Mouse (Mus musculus): Measurements from ENCODE around the gene Haspin.
"Not testable (repeated sequence)": the region's sequence is repeated elsewhere in the genome, so short reads cannot be mapped to it uniquely, and the experiment has no call there.

Haspin gene

DNA sequence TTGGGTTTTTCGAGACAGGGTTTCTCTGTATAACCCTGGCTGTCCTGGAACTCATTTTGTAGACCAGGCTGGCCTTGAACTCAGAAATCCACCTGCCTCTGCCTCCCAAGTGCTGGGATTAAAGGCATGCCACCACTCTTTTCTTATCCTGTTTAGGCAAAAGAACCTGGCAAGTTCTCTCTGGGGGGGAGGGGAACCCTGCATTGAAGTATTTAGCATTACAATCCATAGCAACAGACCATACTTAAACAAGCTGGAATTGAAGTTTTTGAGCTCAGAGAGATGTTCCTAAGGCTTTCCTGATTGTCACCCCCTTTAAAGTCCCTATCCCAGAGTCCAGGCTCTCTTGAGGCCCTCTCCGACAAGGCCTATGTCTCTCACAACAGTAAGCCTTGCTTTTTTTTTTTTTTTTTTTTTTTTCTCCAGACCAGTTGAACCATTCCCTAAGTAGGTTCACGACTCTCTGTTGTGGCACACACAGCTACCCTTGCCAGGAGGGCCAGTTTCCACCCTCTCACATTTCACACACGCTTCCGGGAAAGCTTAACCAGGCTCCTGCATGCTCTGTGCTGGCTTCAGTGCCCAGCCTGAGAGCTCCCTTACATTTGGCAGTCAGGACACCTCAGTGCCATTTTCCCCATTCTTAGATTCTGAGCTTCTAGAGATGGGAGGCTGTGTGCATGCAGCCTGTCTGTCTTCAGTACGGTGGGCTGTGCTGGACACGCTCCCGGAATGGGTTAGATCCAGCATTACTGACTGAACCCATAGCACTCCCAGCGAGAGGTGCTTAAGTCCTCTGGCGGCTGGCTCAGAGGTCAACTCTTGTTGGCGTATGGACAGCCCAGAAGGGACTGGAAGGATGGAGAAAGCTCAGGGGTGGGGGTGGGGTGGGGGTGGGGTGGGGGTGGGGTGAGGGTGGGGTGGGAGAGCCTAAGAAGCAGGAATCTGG is 8.2 kb upstream of the Haspin start:
- no peak for DNase-seq (ENCODE audit: low read depth, low spot score)

DNA sequence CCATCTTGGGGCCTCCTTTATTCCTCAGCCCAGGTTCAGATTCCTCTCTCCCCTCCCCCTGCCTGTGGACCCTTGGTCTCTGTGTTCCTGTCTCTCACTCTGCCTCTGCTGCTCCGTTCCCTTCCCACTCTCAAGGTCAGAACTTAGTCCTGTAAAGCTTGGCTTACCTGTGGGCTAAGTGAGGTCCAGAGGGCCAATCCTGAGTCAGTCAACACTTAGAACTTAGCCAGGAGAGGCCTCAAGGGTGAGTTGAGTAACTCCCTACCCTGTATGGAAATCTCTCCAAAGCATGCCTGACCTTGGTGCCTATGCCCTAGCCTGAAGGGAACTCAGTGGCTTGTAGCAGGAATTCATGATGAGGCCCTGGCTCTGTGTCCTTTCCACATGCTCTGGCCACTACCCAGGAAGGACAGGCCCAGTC is 6.2 kb upstream of the Haspin start:
- no peak for DNase-seq (ENCODE audit: low read depth, low spot score)

DNA sequence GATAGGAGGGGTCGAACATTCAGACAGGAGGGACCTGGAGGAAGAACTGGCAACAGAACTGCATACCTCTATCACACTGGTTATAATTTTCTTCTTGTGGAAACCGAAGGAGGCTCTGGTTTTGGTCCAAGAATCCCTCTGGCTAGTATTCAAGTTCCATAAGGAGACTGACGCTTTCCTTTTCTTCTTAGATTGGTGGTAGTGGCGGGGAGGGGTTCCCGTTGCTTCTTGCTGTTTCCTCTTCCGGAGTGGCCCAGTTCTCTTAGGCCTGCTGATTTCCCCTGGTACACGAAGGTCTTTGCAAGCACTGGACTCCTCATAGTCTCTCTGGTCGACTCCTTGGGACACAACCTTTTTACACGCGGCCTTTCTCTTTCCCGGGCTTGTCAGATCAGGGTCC is 978 bp downstream of the Haspin start:
- DNase-seq (ENCODE audit: low read depth, low spot score), result no peak

DNA sequence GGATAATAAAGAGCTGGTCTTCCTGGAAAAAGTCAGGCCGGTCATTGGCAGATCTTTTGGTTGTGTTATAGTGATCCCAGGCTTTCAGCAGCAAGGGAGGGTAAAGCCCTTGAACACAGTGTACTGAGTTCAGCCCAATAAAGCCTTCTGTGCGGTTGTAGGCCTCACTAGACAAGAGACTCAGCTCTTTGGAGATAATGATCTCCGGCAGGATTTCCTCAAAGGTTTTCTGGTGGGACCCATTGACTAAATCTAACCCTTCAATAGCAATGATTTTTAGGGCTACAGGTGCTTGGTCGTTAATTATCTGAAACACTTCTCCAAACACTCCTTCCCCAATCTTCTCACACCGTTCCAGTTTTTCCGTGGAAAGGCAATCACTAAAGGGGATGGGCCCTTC is 1.5 kb downstream of the Haspin start:
- no peak for DNase-seq (ENCODE audit: low read depth, low spot score)

DNA sequence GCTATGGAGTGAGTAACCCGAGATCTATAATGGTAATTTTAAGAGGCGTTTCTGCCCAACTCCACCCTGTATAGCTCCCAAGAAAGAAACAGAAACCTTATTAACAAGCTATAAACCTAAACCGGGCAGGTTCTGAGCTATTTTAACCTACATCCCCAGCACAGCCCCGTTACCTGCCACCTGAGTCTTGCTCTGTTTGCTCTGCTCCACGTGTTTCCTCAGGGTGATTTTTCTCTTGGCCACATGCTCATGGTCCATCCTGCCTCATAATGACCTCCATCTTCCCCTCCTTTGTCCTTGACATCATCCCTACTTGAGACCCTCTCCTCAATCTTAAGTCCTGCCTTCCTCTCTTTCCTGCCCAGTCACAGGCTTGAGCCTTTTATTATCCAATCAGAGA is 3.9 kb downstream of the Haspin start:
- DNase-seq (ENCODE audit: low read depth, low spot score), result no peak

DNA sequence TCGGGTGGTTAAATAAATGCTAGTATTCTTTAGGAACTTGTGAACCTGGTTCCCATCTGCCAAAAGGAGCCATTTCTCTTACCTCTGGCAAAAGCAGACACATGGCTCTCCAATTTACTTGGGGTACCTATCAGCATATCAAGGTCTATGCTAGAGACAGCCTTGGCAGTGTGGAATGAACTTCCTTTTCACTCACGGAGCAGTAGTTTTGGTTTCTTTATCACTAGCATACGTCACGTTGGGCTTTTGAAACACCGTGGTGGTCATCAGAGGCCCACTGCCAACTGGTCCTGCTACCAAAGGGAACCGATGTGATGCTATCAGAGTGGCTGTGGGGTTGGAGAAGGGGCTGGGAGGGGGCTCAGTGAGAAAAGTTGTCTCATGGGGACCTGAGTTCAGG is 5.1 kb downstream of the Haspin start:
- no peak for DNase-seq (ENCODE audit: low read depth, low spot score)

DNA sequence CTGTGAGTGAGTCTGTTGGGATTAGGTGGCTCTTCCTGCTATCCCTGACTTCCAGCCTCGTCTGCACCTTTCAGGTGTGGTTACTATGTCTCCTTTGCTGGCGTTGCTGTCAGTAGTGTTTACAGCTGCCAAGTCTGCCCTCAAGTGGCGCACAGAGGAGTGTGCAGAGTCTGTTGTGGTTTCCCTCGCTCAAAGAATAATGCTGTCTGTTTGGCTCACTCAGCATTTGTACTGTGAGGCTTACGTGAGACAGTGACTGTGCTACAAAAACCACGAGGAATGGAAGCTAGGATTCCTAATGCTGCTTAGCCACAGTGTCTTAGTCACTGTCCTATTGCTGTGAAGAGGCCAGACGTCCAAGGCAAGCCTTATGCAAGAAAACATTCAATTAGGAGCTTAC is 7.1 kb downstream of the Haspin start:
- peak; percentile 63 for DNase-seq (ENCODE audit: low read depth, low spot score)

DNA sequence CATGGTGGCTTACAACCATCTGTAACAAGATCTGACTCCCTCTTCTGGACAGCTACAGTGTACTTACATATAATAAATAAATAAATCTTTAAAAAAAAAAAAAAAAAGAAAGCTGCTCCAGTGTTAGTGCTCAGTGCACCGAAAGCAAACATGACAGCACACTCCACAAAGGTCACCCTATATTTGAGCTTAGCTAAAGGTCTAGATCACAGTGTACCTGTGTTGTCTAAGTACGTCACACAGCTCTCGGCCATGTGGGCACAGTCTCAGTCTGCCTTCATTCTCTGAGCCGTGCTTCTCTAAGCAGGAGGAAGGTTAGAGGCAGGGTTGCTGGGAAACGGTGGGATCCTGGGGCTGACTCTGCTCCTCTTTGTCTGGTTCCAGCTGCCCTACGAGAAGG is 11.6 kb downstream of the Haspin start:
- DNase-seq (ENCODE audit: low read depth, low spot score), result no peak

DNA sequence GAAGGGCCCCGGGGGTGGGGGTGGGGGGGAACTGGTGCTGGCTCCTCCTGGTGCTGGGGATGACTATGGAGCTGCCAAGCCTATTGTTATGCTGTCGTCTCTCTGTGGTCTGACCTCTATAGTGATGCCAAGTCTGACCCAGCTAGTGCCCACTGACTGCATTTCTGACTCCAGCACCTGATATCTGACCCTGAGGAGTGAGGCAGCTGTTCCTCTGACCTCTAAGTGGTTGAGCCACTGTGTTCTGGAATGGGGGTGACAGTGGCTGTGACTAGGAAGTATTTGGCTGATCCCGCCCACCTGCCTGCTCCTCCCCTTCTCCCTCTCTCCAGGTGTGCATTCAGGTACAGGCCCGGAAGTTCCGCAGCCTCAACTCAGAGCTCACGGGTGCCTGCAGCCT is 26.7 kb downstream of the Haspin start:
- DNase-seq (ENCODE audit: low read depth, low spot score), result no peak

DNA sequence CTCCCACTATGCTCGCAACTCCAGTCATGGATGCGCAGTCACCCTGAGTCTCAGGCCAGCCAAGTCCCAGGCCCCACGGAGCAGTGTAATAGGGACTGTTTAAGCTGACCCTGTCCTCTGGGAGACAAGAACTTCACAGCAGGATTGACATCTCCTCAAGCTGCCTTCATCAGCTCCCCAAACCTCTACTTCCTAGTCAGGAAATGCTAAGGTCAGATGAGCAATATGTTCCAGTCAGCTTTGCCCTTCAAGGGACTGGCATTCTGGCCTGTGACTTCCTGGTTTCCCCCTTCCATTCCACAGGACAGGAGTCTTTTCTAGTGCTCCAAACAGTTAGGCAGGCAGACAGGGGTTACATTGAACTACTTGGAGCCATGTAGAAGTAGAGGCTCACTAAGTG is 28.2 kb downstream of the Haspin start:
- DNase-seq (ENCODE audit: low read depth, low spot score), result no peak

DNA sequence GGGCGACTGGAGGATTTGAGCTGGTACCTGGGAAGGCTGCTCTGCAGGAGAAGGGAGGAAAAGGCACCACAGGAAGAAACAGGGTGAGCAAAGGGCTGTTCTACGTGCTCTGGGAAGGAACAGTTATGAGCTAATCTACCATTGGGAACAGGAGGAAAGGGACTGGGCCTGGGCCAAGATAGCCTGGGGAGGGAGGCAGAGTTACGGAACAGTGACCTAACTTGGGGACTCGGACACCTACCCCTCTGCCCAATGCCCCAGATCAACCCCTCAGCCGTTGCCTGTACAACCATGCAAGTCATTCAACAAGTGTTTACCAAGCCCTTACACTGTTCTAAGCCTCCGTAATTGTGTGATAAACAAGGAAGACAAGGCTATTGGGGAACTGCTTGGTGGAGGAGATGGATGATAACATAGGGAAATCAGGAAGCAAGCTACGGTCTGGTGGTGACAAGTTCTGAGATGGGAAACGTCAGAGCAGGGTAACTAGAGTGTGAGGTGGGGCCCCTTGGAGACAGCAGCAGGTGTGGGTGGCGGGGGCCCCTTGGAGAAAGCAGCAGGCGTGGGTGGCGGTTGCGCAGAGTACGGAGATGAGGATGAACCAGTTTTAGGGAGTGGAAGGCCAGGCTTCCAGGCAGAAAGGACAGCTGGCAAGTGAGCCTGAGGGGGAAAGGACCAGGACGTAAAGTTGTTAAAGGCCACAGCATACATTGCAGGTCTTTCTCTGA is 29.0 kb downstream of the Haspin start:
- no peak for DNase-seq (ENCODE audit: low read depth, low spot score)

DNA sequence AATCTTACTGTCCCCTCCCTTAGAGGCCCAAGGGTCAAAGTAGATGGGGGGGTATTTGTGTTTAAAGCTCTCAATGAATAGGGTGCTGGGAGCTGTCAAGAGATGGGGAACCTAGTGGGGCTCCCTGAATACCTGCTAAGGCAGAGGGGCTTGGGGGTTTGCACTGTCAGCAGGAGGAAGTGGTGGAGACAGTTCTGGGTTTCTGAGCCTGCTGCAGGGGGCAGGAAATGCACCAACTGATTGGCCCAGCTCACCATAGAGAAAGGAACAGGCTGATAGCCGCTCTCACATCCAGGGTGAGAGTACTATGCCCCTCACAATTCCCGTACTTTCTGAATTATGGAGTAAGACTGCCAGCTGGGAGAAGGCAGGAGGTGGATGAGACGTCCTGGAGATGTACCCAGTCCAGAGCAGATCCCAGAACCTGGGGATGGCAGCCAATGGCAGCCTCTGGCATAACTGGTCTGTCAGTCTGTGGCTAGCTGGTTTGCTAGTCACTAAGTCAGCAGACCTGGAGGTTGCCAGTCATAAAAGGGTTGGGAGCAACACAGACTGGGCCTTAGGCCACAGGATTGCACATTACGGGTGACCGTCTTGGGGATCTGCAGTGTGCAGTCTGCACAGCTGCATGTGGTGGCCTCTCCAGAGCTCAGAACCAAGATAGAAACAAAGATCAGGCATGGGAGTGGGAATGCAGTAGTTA is 29.7 kb downstream of the Haspin start:
- DNase-seq (ENCODE audit: low read depth, low spot score), result peak; percentile 29

DNA sequence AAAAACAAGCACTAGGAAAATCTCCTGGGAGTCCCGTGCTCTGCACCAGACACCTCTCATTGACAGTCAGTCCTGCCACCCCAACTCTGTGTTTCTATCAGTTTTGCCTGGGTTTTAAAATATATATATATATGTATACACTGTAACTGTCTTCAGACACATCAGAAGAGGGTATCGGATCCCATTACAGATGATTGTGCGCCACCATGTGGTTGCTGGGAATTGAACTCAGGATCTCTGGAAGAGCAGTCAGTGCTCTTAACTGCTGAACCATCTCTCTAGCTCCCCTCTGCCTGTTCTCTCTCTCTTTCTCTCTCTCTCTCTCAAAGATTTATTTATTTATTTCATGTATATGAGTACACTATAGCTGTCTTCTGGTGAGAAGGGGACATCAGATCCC is 30.7 kb downstream of the Haspin start:
- DNase-seq (ENCODE audit: low read depth, low spot score), result not testable (repeated sequence)

DNA sequence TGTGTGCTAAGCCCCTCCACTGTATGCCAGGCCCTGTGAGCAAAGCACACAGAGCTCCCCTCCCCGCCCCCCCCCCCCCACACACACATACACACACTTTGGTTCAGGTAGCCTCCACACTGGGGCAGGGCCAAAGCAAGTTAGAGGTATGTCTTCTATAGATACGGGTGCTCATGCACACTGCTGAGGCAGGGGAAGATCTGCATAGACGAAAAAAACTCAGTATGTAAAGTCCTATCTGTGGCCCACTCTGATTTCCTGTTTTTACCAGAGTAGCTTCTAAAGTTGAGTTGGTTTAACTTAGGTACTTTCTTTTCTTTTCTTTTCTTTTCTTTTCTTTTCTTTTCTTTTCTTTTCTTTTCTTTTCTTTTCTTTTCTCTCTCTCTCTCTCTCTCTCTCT is 32.8 kb downstream of the Haspin start:
- DNase-seq (ENCODE audit: low read depth, low spot score), result no peak

DNA sequence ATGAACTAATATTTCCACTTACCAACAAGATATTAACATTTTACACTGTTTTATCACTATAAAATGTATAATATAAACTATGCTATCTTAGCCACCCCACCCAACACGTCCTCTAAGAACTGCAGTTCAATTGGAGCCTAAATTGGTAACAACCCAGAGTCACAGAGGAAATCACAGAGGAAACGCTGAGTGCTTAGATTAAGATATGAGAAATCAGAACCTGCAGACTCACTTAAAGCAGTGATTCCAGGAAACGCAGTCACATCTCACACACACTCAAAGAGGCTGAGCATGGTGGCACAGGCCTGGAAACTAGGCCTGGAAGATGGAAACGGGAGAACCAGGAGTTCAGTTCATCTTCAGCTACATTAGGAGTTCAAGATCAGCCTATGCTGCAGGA is 36.8 kb downstream of the Haspin start:
- DNase-seq (ENCODE audit: low read depth, low spot score), result no peak

DNA sequence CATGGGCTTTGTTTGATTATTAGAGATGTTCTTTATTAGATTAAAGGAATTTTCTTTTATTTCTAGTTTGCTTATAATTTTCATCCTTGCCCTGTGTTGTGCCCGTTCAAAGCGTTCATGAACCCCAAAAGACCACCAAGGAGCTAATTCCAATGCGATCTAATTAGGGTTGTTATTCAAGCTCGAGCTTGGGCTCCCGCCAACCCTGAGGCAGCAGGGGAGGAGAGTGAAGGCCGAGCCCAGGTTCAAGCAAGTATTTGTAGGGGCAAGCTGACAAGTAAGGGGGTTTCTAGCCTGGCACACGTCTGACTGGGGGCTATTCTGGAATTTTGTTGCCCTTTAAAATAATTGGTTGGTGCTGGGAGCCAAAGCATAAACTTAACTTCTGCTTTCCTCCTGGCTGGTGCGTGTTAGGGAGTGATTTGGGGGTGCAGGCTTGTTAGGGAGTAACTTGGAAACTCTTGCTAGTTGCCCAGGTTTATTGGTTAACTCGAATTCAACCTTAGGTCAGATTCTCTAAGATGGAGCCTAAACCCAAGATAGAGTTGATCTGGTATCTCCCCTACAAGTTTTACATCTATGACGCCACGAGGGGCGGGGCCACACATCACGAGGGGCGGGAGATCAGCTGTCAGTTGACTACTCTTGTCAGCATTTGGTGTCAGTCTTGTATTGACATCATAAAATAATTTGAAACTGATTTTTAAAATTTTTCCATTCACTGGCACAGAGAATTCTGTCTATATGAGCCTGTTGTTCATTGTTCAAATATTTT is 37.9 kb downstream of the Haspin start:
- DNase-seq (ENCODE audit: low read depth, low spot score), result no peak

DNA sequence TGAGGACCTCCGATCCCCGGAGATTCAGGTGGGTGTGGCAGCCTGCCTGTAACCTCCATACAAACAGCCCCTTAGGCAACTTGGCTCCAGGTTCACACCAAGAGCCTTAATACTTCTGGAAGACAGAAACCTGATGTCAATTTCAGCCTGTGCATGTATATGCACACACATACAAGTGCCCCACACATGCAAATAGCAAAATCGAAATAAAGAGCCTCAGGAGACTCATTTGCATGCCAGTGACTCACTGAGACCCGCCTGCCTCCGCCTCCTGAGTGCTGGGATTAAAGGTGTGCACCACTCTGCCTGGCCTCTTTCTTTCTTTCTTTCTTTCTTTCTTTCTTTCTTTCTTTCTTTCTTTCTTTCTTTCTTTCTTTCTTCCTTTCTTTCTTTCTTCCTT is 39.2 kb downstream of the Haspin start:
- DNase-seq (ENCODE audit: low read depth, low spot score), result no peak

DNA sequence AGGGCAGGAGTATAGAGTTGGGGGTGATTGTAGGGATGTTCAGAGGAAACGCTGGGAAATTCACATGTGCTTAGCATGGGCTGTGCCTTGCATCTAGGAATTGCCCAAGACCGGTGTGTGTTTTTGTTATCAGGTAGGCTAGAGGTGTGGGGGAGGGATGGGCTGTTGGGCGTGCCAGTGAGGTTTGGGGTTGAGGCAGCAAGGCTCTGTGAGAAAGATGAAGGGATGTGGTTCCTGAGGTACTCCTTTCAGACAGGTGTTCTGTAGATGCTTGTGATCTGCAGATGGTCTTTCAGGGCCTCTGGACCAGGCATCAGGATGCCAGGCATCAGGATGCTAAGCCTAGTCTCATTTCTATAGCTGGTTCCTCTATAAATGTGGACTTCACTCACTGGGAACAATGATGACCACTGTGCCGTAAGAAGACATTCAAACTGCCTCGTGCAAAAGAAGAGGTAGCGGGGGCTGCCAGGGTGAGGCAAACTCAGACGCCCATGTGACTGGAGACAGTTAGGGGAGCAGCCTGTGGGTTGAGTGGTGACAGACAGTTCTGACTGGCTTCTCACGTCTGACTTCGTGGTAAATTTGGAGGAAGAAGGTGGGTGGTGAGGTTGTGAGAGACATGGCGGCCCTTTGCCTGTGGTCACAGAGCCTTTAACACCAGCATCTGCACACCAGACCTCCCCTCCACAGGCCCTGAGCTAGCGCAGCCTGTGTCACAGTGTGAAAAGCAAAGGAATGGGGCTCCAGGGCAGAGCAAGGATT is 43.7 kb downstream of the Haspin start:
- DNase-seq (ENCODE audit: low read depth, low spot score), result no peak

DNA sequence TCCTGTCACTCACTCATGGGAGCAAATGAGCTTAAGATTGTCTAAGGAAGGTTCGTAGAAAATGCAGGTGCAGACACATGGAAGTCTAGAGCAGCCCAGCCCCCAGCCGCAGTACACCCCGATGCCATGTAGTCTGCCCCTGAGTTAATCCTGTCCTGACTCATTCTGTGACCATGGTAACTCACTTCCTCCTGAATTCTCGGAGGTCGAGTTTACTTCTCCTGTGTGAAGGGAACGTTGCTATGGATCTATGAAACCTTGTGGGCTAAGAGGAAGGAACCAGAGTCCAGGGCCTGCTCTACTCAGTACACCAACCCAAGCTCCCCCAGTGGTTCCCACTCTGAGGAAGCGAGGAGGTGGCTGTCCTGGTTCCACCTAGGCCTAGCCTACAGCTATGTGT is 45.2 kb downstream of the Haspin start:
- no peak for DNase-seq (ENCODE audit: low read depth, low spot score)

DNA sequence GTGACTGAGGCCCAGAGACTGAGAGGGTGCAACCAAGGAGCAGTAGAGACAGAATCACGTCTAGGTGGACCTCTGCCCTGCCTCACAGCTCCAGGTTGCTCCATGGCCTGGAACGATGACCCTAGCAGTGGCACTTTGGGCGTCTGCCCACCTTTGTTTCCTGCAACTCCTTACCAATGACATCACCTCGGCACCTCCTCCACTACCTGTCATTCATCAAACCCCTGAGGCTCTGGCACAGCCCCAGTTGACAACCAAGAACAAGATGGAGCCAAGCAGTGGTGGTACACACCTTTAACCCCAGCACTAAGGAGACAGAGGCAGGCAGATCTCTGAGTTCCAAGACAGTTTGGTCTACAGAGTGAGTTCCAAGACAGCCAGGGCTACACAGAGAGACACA is 46.0 kb downstream of the Haspin start:
- DNase-seq (ENCODE audit: low read depth, low spot score), result no peak

DNA sequence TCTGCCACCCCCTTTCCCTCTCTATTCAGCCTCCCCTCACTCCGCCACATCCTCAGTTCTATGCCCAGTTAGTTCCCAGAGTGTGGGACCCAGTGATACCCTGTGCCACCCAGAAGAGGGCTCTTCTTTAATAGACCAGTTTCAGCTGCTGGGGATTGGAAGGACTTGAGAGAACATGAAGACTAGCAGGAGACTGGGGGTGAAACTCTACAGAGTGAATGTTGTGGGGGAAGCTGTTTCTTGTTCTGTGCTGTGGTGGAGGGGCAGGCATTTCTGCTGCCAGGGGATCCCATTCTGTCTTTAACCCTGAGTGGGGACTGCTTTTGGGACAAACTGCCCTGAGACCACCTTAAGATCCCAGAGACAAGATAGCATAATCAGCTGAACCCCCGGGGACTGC is 47.3 kb downstream of the Haspin start:
- DNase-seq (ENCODE audit: low read depth, low spot score), result no peak
